ENCODE assay signal across 8 mouse cellular contexts in the genomic region with DNA sequence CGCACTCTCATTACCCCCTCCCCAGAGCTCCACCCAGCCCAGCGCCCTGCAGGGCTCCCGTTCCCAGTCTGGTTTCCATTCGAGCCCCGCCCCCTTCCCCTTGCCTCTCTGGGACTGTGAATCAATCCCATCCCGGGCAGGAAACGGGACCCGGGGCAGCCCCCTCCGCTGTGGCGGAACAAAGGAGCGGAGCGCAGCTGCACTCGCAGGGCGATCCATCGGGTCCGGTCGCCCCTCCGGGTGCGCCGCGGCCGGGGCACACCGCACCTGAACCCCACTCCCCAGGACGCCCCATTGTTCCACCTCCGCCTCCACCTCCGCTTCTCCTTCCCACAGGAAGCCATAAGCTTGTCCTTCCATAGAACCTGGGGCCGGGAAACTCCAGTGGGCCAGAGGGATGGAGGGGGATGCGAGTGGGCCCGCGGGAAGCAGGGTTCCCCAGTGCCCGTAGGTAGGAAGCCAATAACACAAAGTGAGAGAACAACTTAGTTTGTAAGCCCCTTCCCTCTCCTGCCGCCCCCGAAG. TPM values are rescaled to one million over a fixed set of nuclear protein-coding genes. Genes with fewer than 3 reads are reported as not detected.
DNase-seq lines count a peak whose midpoint lies in the region; ATAC-seq and TF ChIP-seq lines count a peak whose summit lies in the region.

No protein-coding gene starts in this region.

- no peak for TF ChIP-seq CTCF in liver, postnatal 0 days (IDR thresholded peaks at IDR 0.05; ENCODE audit: low read depth)

- WGBS in embryonic facial prominence, embryonic 10.5 days, result under 1% methylated on average over 33 of the region's 33 CpGs
- under 1% methylated on average over 33 of the region's 33 CpGs for WGBS in heart, embryonic 10.5 days
- 2% methylated on average over 33 of the region's 33 CpGs for WGBS in liver, postnatal 0 days (ENCODE audit: insufficient replicate concordance)
- under 1% methylated on average over 33 of the region's 33 CpGs for WGBS in neural tube, embryonic 14.5 days

- peak overlapping the region; percentile 77 for H3K9ac ChIP-seq in liver, postnatal 0 days (replicated peaks)
- H3K9ac ChIP-seq in neural tube, embryonic 14.5 days (replicated peaks; ENCODE audit: low read depth, low read length), result peak overlapping the region; percentile 95

- peak overlapping the region; percentile 87 for H3K4me2 ChIP-seq in liver, postnatal 0 days (ENCODE audit: low read depth, low read length)
- H3K4me2 ChIP-seq in neural tube, embryonic 14.5 days (ENCODE audit: low read depth, low read length), result peak overlapping the region; percentile 71

- no peak for TF ChIP-seq EP300 in liver, postnatal 0 days (IDR thresholded peaks at IDR 0.05; ENCODE audit: low read depth)

- peak; percentile 66 for ATAC-seq in liver, postnatal 0 days
- ATAC-seq in neural tube, embryonic 14.5 days (ENCODE audit: low read depth), result peak; percentile 85

- no peaks in the 10 kb centered on the region for H3K9me3 ChIP-seq in embryonic facial prominence, embryonic 10.5 days
- no peaks in the 10 kb centered on the region for H3K9me3 ChIP-seq in heart, embryonic 10.5 days
- no peaks in the 10 kb centered on the region for H3K9me3 ChIP-seq in liver, postnatal 0 days (ENCODE audit: low read length)
- H3K9me3 ChIP-seq in neural tube, embryonic 14.5 days (ENCODE audit: control insufficient read depth, low read length), result no peaks in the 10 kb centered on the region

- peak; percentile 10 to 24 for DNase-seq in spleen, adult 18-20 months
- no peak for DNase-seq in spleen, postnatal 14 days (ENCODE audit: low spot score in 2 of 2)
- peak; percentile 94 for DNase-seq in embryonic facial prominence, embryonic 10.5 days (ENCODE audit: low spot score)
- DNase-seq in heart, embryonic 10.5 days (ENCODE audit: low spot score), result peak; percentile 90
- DNase-seq in kidney, adult 9 months, result peak; percentile 72
- peak; percentile 77 for DNase-seq in liver, postnatal 0 days
- DNase-seq in thymus, postnatal 4 days, result peak; percentile 56

- peaks cover 13% of the 10 kb centered on the region for H3K36me3 ChIP-seq in embryonic facial prominence, embryonic 10.5 days (replicated peaks)
- no peaks in the 10 kb centered on the region for H3K36me3 ChIP-seq in heart, embryonic 10.5 days
- no peaks in the 10 kb centered on the region for H3K36me3 ChIP-seq in liver, postnatal 0 days (replicated peaks; ENCODE audit: insufficient read depth, low read length)
- H3K36me3 ChIP-seq in neural tube, embryonic 14.5 days (ENCODE audit: control insufficient read depth, insufficient read depth, low read length), result no peaks in the 10 kb centered on the region

- H3K27me3 ChIP-seq in embryonic facial prominence, embryonic 10.5 days (replicated peaks; ENCODE audit: low read depth, poor library complexity, severe bottlenecking), result peaks cover 8% of the 10 kb centered on the region
- no peaks in the 10 kb centered on the region for H3K27me3 ChIP-seq in heart, embryonic 10.5 days (ENCODE audit: insufficient read depth, poor library complexity, severe bottlenecking)
- peaks cover 7% of the 10 kb centered on the region for H3K27me3 ChIP-seq in liver, postnatal 0 days (ENCODE audit: insufficient read depth, low read length)
- H3K27me3 ChIP-seq in neural tube, embryonic 14.5 days (ENCODE audit: control insufficient read depth, insufficient read depth, low read length), result no peaks in the 10 kb centered on the region

- H3K4me1 ChIP-seq in embryonic facial prominence, embryonic 10.5 days, result peaks cover 36% of the 10 kb centered on the region
- H3K4me1 ChIP-seq in heart, embryonic 10.5 days, result peaks cover 28% of the 10 kb centered on the region
- peaks cover 12% of the 10 kb centered on the region for H3K4me1 ChIP-seq in liver, postnatal 0 days (ENCODE audit: insufficient read depth)
- H3K4me1 ChIP-seq in neural tube, embryonic 14.5 days (ENCODE audit: control insufficient read depth, insufficient read depth, low read length), result peaks cover 27% of the 10 kb centered on the region; the same call in 1 of the 2 replicates

- H3K4me3 ChIP-seq in embryonic facial prominence, embryonic 10.5 days, result peak overlapping the region; percentile 94
- peak overlapping the region; percentile 93 for H3K4me3 ChIP-seq in heart, embryonic 10.5 days
- H3K4me3 ChIP-seq in liver, postnatal 0 days (ENCODE audit: low read depth, low read length), result peak overlapping the region; percentile 74
- peak overlapping the region; percentile 81 for H3K4me3 ChIP-seq in neural tube, embryonic 14.5 days (ENCODE audit: low read depth, low read length)

- H3K27ac ChIP-seq in embryonic facial prominence, embryonic 10.5 days (replicated peaks), result peak overlapping the region; percentile 99
- peak overlapping the region; percentile 97 for H3K27ac ChIP-seq in heart, embryonic 10.5 days
- peak overlapping the region; percentile 64 for H3K27ac ChIP-seq in liver, postnatal 0 days (ENCODE audit: low read depth)
- peak overlapping the region; percentile 93 for H3K27ac ChIP-seq in neural tube, embryonic 14.5 days (ENCODE audit: low read depth, low read length)

RNA-seq across cellular contexts. Expression of a gene that starts 0.8 kb away (rescaled TPM):
- polyA plus RNA-seq in embryonic facial prominence, embryonic 10.5 days (2016; fragmentation: Nextera tagmentation; extraction: Ambion mirVana), result 85.5 and 91.6 TPM in 2 replicates
- polyA plus RNA-seq in heart, embryonic 10.5 days (2016; fragmentation: Nextera tagmentation; extraction: Ambion mirVana), result 38.2 and 48.2 TPM in 2 replicates
- 10.7 and 12.6 TPM in 2 replicates for polyA plus RNA-seq in liver, postnatal 0 days (2015; fragmentation: Nextera tagmentation; extraction: Ambion mirVana)
- polyA plus RNA-seq in neural tube, embryonic 14.5 days (2014; fragmentation: Nextera tagmentation; extraction: Ambion mirVana), result 74.8 and 82.6 TPM in 2 replicates

Comparison
In these comparisons a context has a peak if more than half of its experiments do, and no peak if none do; other contexts are left out.
1. DNase-seq: peak in spleen, adult 18-20 months (2 of 2), embryonic facial prominence, embryonic 10.5 days (single experiment), heart, embryonic 10.5 days (single experiment), kidney, adult 9 months (single experiment), liver, postnatal 0 days (single experiment) and thymus, postnatal 4 days (single experiment); none in spleen, postnatal 14 days (0 of 2).
2. Peak in every context shown above with its lines, with median percentiles within 50 percentile points of each other: H3K27ac ChIP-seq and H3K4me3 ChIP-seq.